In genomic region chr13:38429671-38430070, GRCm38 (mm10) we compare ENCODE assay signal across 12 mouse cellular contexts.
"Had no signal": no experiment of that assay in that cellular context is flagged by ENCODE, and none has a peak within 500 bp of the region (broad histone marks: within the 10 kb centered on the region; RNA-seq: fewer than 3 reads in every experiment).

No protein-coding gene starts in this region.

- H3K27ac ChIP-seq: hindbrain, postnatal 0 days; limb, embryonic 12.5 days; liver, embryonic 13.5 days; lung, embryonic 15.5 days; midbrain, embryonic 13.5 days; neural tube, embryonic 15.5 days had no signal

- H3K4me3 ChIP-seq: limb, embryonic 12.5 days; liver, embryonic 13.5 days; lung, embryonic 15.5 days; midbrain, embryonic 13.5 days; myocyte; neural tube, embryonic 15.5 days had no signal

- H3K4me2 ChIP-seq: limb, embryonic 12.5 days; liver, embryonic 13.5 days; lung, embryonic 15.5 days; midbrain, embryonic 13.5 days; neural tube, embryonic 15.5 days had no signal

- DNase-seq: liver; liver, embryonic 13.5 days; liver, postnatal 0 days; right cerebral cortex, adult 18-20 months; right cerebral cortex, postnatal 25 days; thymus, postnatal 4 days had no signal

- H3K36me3 ChIP-seq: limb, embryonic 12.5 days; liver, embryonic 13.5 days; lung, embryonic 15.5 days; midbrain, embryonic 13.5 days; neural tube, embryonic 15.5 days had no signal

- H3K9me3 ChIP-seq: liver, embryonic 13.5 days; lung, embryonic 15.5 days; midbrain, embryonic 13.5 days; neural tube, embryonic 15.5 days had no signal

- ATAC-seq: hindbrain, postnatal 0 days; liver, postnatal 0 days; midbrain, embryonic 13.5 days had no signal

- H3K9ac ChIP-seq: limb, embryonic 12.5 days; liver, embryonic 13.5 days; liver, postnatal 0 days; lung, embryonic 15.5 days; midbrain, embryonic 13.5 days; neural tube, embryonic 15.5 days had no signal

- H3K4me1 ChIP-seq: limb, embryonic 12.5 days; liver, embryonic 13.5 days; lung, embryonic 15.5 days; neural tube, embryonic 15.5 days had no signal

- H3K27me3 ChIP-seq: limb, embryonic 12.5 days; liver, embryonic 13.5 days; lung, embryonic 15.5 days; midbrain, embryonic 13.5 days; neural tube, embryonic 15.5 days had no signal
